Mouse (Mus musculus): ENCODE data around the gene 2200002D01Rik. TPM values are rescaled to one million over a fixed set of nuclear protein-coding genes. Genes with fewer than 3 reads are reported as not detected.
"Not testable (repeated sequence)": the region's sequence is repeated elsewhere in the genome, so short reads cannot be mapped to it uniquely, and the experiment has no call there.

Gene 2200002D01Rik
- polyA plus RNA-seq, 1 experiment: 2.5 TPM

DNA sequence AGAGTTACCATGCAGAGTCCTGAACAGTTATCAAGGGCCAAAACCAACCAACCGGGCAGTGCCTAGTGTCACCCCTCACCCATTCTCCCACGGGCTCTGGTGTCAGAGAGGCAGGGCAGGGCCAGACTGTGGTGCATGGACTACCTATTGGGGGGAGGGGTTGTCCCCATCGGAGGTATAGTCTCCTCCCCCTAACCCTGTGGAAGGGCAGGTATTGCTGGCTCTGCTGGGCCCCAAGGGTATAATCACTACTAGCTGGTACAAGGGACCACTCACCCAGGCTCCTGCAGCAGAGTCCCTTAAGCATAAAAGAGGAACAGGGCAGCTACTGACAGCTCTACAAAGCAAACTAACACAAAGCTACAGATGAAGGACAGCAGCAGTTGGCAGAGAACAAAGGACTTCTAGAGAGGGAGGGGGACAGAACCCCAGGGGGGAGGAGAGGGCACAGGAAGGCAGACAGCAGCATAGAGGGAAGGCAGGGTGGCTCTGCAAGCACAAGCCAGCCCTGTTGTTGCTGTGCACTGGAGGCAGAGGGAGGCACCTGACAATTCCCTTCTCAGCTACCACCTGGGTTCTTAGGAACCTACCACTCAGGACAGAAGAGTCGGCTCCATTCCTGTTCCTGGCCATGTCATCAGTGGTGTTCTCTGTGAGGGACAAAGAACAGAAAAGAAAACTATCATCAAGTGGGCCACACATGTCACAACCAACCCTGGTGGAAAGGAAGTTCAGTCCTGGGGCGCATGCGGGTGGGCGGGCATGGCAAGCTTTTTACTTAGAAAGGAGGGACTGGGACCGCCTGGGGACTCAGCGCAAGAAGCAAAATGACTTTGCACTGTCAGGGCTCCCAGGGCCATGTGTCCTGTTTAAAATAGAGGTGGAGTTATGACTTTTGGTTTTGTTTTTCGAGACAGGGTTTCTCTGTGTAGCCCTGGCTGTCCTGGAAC, 11.8 kb upstream of the 2200002D01Rik start:
- Histone ChIP-seq H3K4me3 (ENCODE audit: insufficient read depth, low read depth, low read length) (no peak overlapping the region), H3K4me1 (ENCODE audit: control insufficient read depth, insufficient read depth, insufficient read length, low read length) (no peaks in the 10 kb centered on the region), H3K27ac (replicated peaks; ENCODE audit: low read depth, low read length) (no peak overlapping the region)

GRCm38 (mm10) chr7:29257368-29257767, 9.1 kb upstream of the 2200002D01Rik start:
- H3K4me1 ChIP-seq (ENCODE audit: control insufficient read depth, insufficient read depth, insufficient read length, low read length): no peaks in the 10 kb centered on the region
- no peak overlapping the region for H3K27ac ChIP-seq (replicated peaks; ENCODE audit: low read depth, low read length)
- H3K4me3 ChIP-seq (ENCODE audit: insufficient read depth, low read depth, low read length): no peak overlapping the region

- H3K4me1 ChIP-seq (ENCODE audit: control insufficient read depth, insufficient read depth, insufficient read length, low read length): no peaks in the 10 kb centered on the region
- H3K4me3 ChIP-seq (ENCODE audit: insufficient read depth, low read depth, low read length): no peak overlapping the region
- no peak overlapping the region for H3K27ac ChIP-seq (replicated peaks; ENCODE audit: low read depth, low read length)
Measured at GRCm38 (mm10) chr7:29255875-29256274, 7.6 kb upstream of the 2200002D01Rik start.

GRCm38 (mm10) chr7:29253842-29254241, 5.6 kb upstream of the 2200002D01Rik start:
- H3K4me3 ChIP-seq (ENCODE audit: insufficient read depth, low read depth, low read length): no peak overlapping the region
- H3K27ac ChIP-seq (replicated peaks; ENCODE audit: low read depth, low read length): peak overlapping the region; percentile 70

GRCm38 (mm10) chr7:29251166-29251565, 2.9 kb upstream of the 2200002D01Rik start:
- no peak overlapping the region for H3K4me3 ChIP-seq (ENCODE audit: insufficient read depth, low read depth, low read length)
- no peaks in the 10 kb centered on the region for H3K4me1 ChIP-seq (ENCODE audit: control insufficient read depth, insufficient read depth, insufficient read length, low read length)
- H3K27ac ChIP-seq (replicated peaks; ENCODE audit: low read depth, low read length): no peak overlapping the region

More at GRCm38 (mm10) chr7:29253842-29254241, 5.6 kb upstream of the 2200002D01Rik start:
- no peaks in the 10 kb centered on the region for H3K4me1 ChIP-seq (ENCODE audit: control insufficient read depth, insufficient read depth, insufficient read length, low read length)

DNA sequence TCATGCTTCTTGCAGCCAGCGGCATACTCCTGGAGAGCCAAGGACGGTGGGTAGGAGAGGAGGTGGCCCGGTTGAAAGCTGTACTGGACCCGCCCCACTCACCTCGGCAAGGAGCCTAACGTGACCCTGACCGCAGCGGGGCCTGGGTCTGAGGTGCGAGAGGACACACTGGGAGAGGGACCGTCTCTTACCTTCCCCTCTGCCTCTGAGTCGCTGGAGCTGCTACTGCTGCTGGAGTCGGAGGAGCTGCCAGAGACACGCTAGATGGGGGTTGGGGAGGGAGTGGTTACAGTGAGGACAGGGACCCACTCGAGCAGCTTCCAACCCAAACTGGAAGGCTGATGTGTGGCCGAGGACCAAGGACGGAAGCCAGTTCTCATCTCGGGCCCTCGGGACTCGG, 560 bp downstream of the 2200002D01Rik start:
- Histone ChIP-seq H3K4me1 (ENCODE audit: control insufficient read depth, insufficient read depth, insufficient read length, low read length) (no peaks in the 10 kb centered on the region), H3K27ac (replicated peaks; ENCODE audit: low read depth, low read length) (peak overlapping the region; percentile 51), H3K4me3 (ENCODE audit: insufficient read depth, low read depth, low read length) (peak overlapping the region; percentile 47)

DNA sequence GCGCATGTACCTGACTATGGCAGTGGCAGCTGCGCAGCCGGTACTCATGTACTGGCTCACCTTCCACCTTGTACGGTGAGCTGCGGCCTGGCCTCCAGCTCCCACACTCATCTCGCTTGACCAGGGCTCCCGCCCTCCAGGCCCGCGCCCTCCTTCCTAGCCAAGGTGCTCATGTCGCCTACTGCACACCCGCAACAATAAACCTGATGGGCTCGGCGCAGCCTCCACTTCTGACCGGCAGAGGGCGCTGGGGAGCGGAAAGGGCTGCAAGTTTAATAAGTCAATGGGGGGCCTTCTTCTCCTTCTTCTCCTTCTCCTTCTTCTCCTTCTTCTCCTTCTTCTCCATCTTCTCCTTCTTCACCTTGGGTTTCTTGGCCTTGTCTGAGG, 959 bp downstream of the 2200002D01Rik start:
- 0 out of 2 replicates have a peak overlapping the region, but pooled peaks have one; percentile 51 for H3K27ac ChIP-seq (replicated peaks; ENCODE audit: low read depth, low read length)
- no peaks in the 10 kb centered on the region for H3K4me1 ChIP-seq (ENCODE audit: control insufficient read depth, insufficient read depth, insufficient read length, low read length)

GRCm38 (mm10) chr7:29246619-29247313, 1.5 kb downstream of the 2200002D01Rik start:
- H3K27ac ChIP-seq (replicated peaks; ENCODE audit: low read depth, low read length): no peak overlapping the region
- H3K4me1 ChIP-seq (ENCODE audit: control insufficient read depth, insufficient read depth, insufficient read length, low read length): no peaks in the 10 kb centered on the region
- H3K4me3 ChIP-seq (ENCODE audit: insufficient read depth, low read depth, low read length): no peak overlapping the region

More for the DNA sequence above, 959 bp downstream of the 2200002D01Rik start:
- peak overlapping the region; percentile 47 for H3K4me3 ChIP-seq (ENCODE audit: insufficient read depth, low read depth, low read length)

GRCm38 (mm10) chr7:29246015-29246414, 2.3 kb downstream of the 2200002D01Rik start:
- Histone ChIP-seq H3K4me3 (ENCODE audit: insufficient read depth, low read depth, low read length) (no peak overlapping the region), H3K4me1 (ENCODE audit: control insufficient read depth, insufficient read depth, insufficient read length, low read length) (no peaks in the 10 kb centered on the region), H3K27ac (replicated peaks; ENCODE audit: low read depth, low read length) (no peak overlapping the region)

GRCm38 (mm10) chr7:29244732-29245416, 3.4 kb downstream of the 2200002D01Rik start:
- Histone ChIP-seq H3K4me1 (ENCODE audit: control insufficient read depth, insufficient read depth, insufficient read length, low read length) (no peaks in the 10 kb centered on the region), H3K27ac (replicated peaks; ENCODE audit: low read depth, low read length) (no peak overlapping the region), H3K4me3 (ENCODE audit: insufficient read depth, low read depth, low read length) (no peak overlapping the region)

GRCm38 (mm10) chr7:29238019-29238967, 10.0 kb downstream of the 2200002D01Rik start, which contains the start of gene Yif1b:
Gene Yif1b, plus strand, starts transcription at chr7:29238329.
- Histone ChIP-seq H3K4me1 (ENCODE audit: control insufficient read depth, insufficient read depth, insufficient read length, low read length) (peaks cover 5% of the 10 kb centered on the region; the same call in 1 of the 2 replicates), H3K27ac (replicated peaks; ENCODE audit: low read depth, low read length) (peak within 1 kb of the TSS; percentile 79), H3K4me3 (ENCODE audit: insufficient read depth, low read depth, low read length) (peak within 1 kb of the TSS; percentile 65)

GRCm38 (mm10) chr7:29237596-29237995, 10.7 kb downstream of the 2200002D01Rik start:
- not testable (repeated sequence) for H3K4me1 ChIP-seq (ENCODE audit: control insufficient read depth, insufficient read depth, insufficient read length, low read length)
- Histone ChIP-seq H3K27ac (replicated peaks; ENCODE audit: low read depth, low read length) (peak overlapping the region; percentile 79), H3K4me3 (ENCODE audit: insufficient read depth, low read depth, low read length) (peak overlapping the region; percentile 39)

- Histone ChIP-seq H3K4me1 (ENCODE audit: control insufficient read depth, insufficient read depth, insufficient read length, low read length) (peaks cover 5% of the 10 kb centered on the region; the same call in 1 of the 2 replicates), H3K27ac (replicated peaks; ENCODE audit: low read depth, low read length) (0 out of 2 replicates have a peak overlapping the region, but pooled peaks have one; percentile 11), H3K4me3 (ENCODE audit: insufficient read depth, low read depth, low read length) (no peak overlapping the region)
Measured at GRCm38 (mm10) chr7:29236593-29236992, 11.7 kb downstream of the 2200002D01Rik start.

DNA sequence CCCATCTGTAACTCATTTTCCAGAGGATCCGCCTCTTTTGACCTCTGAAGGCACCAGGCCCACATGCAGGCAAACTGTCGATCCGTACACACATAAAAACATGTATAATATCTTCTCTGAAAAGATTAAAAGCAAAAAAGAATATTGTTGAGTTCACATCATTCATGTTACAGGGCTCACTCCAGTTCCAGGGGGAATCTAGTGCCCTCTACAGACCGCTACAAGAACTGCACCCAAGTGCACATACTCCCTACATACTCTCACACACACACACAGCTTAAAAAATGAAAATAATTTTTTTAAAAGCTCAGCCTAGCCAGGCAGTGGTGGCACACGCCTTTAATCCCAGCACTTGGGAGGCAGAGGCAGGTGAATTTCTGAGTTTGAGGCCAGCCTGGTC, 13.6 kb downstream of the 2200002D01Rik start:
- Histone ChIP-seq H3K4me3 (ENCODE audit: insufficient read depth, low read depth, low read length) (no peak overlapping the region), H3K4me1 (ENCODE audit: control insufficient read depth, insufficient read depth, insufficient read length, low read length) (peaks cover 5% of the 10 kb centered on the region; the same call in 1 of the 2 replicates), H3K27ac (replicated peaks; ENCODE audit: low read depth, low read length) (no peak overlapping the region)
